Mouse (Mus musculus) brain, adult 2 months (tissue): ENCODE data around the gene Hipk1.
A peak's percentile ranks its signal among the peaks of the same experiment; 100 is the strongest.
"Not testable (repeated sequence)": the region's sequence is repeated elsewhere in the genome, so short reads cannot be mapped to it uniquely, and the experiment has no call there.

ENCODE experiments used
- DNase-seq: peaks from one replicate; pipeline ENCODE4 v3.0.0; 2011; ENCODE audit warnings: low read depth, low spot score

Hipk1 gene

GRCm38 (mm10) chr3:103791230-103792110 is at the start of gene Hipk1:
Gene Hipk1 (minus strand): TSS chr3:103791563.
- DNase-seq, result peak; percentile 98

GRCm38 (mm10) chr3:103840946-103841345 is 49.6 kb upstream of the Hipk1 start:
- not testable (repeated sequence) for DNase-seq

GRCm38 (mm10) chr3:103840195-103840594 is 48.8 kb upstream of the Hipk1 start:
- DNase-seq, result not testable (repeated sequence)

- no peak for DNase-seq
These were observed 48.3 kb upstream of the Hipk1 start for GRCm38 (mm10) chr3:103839711-103840110.

GRCm38 (mm10) chr3:103836453-103836852 is 45.1 kb upstream of the Hipk1 start:
- DNase-seq, result no peak

GRCm38 (mm10) chr3:103835951-103836310 is 44.6 kb upstream of the Hipk1 start:
- peak; percentile 92 for DNase-seq

- DNase-seq, result no peak
These were observed 44.0 kb upstream of the Hipk1 start for GRCm38 (mm10) chr3:103835272-103835950.

- DNase-seq, result no peak
These were observed 42.6 kb upstream of the Hipk1 start for GRCm38 (mm10) chr3:103834001-103834400.

GRCm38 (mm10) chr3:103832426-103832825 is 41.1 kb upstream of the Hipk1 start, which contains the start of gene Bcl2l15:
Gene Bcl2l15 (plus strand): TSS chr3:103832601.
- DNase-seq, result no peak

- DNase-seq, result peak; percentile 65
These were observed 39.8 kb upstream of the Hipk1 start for GRCm38 (mm10) chr3:103831146-103831545.

GRCm38 (mm10) chr3:103830681-103831080 is 39.3 kb upstream of the Hipk1 start:
- not testable (repeated sequence) for DNase-seq

GRCm38 (mm10) chr3:103829036-103829435 is 37.7 kb upstream of the Hipk1 start:
- no peak for DNase-seq

- peak; percentile 51 for DNase-seq
These were observed 36.2 kb upstream of the Hipk1 start for GRCm38 (mm10) chr3:103827548-103827947.

GRCm38 (mm10) chr3:103810967-103811366 is 19.6 kb upstream of the Hipk1 start:
- DNase-seq, result no peak

GRCm38 (mm10) chr3:103809799-103810150 is 18.4 kb upstream of the Hipk1 start:
- DNase-seq, result peak; percentile 61

- peak; percentile 97 for DNase-seq
These were observed 17.8 kb upstream of the Hipk1 start, which contains the start of the genes Dclre1b, Ap4b1 and Gm43064 for GRCm38 (mm10) chr3:103808891-103809798. Gene Dclre1b (minus strand): TSS chr3:103809444. Gene Ap4b1 (plus strand): TSS chr3:103809520. Gene Gm43064 (plus strand): TSS chr3:103809573.

GRCm38 (mm10) chr3:103805671-103806070 is 14.3 kb upstream of the Hipk1 start:
- no peak for DNase-seq

- DNase-seq, result no peak
These were observed 11.5 kb upstream of the Hipk1 start for GRCm38 (mm10) chr3:103802861-103803260.

GRCm38 (mm10) chr3:103801631-103802531 is 10.5 kb upstream of the Hipk1 start:
- DNase-seq, result peak; percentile 94

GRCm38 (mm10) chr3:103799507-103799906 is 8.1 kb upstream of the Hipk1 start:
- no peak for DNase-seq
